Mouse (Mus musculus): ENCODE measurements around the gene Atp6v1e2. TPM values are rescaled to one million over a fixed set of nuclear protein-coding genes. Genes with fewer than 3 reads are reported as not detected.
A peak's percentile ranks its signal among the peaks of the same experiment; 100 is the strongest.

Gene Atp6v1e2
- polyA plus RNA-seq, 1 experiment from 2014 or later: not detected

- Histone ChIP-seq H3K27me3 (ENCODE audit: control insufficient read depth, insufficient read depth, low read depth, low read length) (peaks cover 30% of the 10 kb centered on the region), H3K9me3 (replicated peaks; ENCODE audit: control insufficient read depth, low read length) (no peaks in the 10 kb centered on the region), H3K27ac (ENCODE audit: low read length) (peak overlapping the region; percentile 3; the same call in 1 of the 2 replicates), H3K9ac (ENCODE audit: low read depth, low read length) (peak overlapping the region; percentile 25; the same call in 1 of the 2 replicates), H3K36me3 (ENCODE audit: control insufficient read depth, insufficient read depth) (no peaks in the 10 kb centered on the region), H3K4me2 (ENCODE audit: low read depth, low read length) (peak overlapping the region; percentile 68), H3K4me1 (ENCODE audit: control insufficient read depth, low read depth, low read length) (peaks cover 4% of the 10 kb centered on the region; the same call in 1 of the 2 replicates), H3K4me3 (ENCODE audit: low read depth, low read length) (peak overlapping the region; percentile 67)
- under 1% methylated on average over 24 of the region's 24 CpGs for WGBS (ENCODE audit: insufficient replicate concordance)
- ATAC-seq (ENCODE audit: low read depth): peak; percentile 17; the same call in 1 of the 2 replicates
Observed at GRCm38 (mm10) chr17:86962297-86962893, 14.7 kb upstream of the Atp6v1e2 start.

DNA sequence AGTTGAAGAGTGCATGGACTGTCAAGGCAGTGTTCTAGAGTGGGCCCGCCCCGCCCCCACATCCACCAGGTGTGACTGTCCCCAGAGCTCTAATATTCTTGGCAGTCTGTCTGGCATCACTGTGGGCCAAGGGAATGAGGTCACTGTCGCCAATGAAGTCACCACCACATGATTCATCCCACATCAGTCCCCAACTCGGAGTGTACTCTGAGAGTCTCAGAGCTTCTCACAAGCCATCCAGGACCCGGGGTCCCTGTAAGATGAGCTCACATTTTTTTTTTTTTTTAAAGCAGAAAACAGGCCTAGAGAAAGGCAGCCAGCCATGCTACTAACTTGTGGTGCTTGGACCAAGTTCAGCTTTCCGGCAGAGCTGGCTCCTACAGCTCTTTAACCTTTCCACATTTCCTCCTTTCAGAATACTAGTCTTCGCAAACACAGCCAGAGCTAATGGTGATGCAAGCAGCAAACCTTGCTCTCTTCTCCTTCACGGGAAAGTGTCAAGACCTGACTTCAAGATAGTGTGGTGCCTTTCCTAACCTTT is 13.7 kb upstream of the Atp6v1e2 start:
- Histone ChIP-seq H3K36me3 (ENCODE audit: control insufficient read depth, insufficient read depth) (no peaks in the 10 kb centered on the region), H3K27me3 (ENCODE audit: control insufficient read depth, insufficient read depth, low read depth, low read length) (peaks cover 30% of the 10 kb centered on the region), H3K9ac (ENCODE audit: low read depth, low read length) (no peak overlapping the region), H3K27ac (ENCODE audit: low read length) (no peak overlapping the region), H3K4me1 (ENCODE audit: control insufficient read depth, low read depth, low read length) (peaks cover 4% of the 10 kb centered on the region; the same call in 1 of the 2 replicates), H3K4me2 (ENCODE audit: low read depth, low read length) (0 out of 2 replicates have a peak overlapping the region, but pooled peaks have one; percentile 68), H3K4me3 (ENCODE audit: low read depth, low read length) (no peak overlapping the region), H3K9me3 (replicated peaks; ENCODE audit: control insufficient read depth, low read length) (no peaks in the 10 kb centered on the region)
- 46% methylated on average over 8 of the region's 8 CpGs for whole genome bisulfite sequencing (ENCODE audit: insufficient replicate concordance)
- no peak for ATAC-seq (ENCODE audit: low read depth)

DNA sequence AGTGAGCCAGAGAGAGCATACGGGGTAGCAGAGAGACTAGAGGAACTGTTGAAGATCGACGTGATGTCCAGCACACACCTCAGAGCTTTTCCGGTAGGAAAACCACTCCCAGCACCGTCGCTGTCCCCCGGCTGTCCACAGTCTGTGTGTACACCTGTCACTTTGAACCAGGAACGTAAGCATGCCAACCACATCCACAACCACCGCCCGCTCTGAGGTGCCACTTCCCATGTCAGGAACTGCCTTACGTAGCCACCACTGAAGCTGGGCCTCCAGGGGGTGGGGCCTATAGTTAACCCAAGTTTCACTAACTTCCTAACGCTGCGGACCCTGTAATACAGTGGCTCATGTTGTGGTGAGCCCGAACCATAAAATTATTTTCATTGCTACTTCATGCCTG is 10.3 kb upstream of the Atp6v1e2 start:
- 24% methylated on average over 14 of the region's 14 CpGs for WGBS (ENCODE audit: insufficient replicate concordance)
- no peak overlapping the region for H3K4me2 ChIP-seq (ENCODE audit: low read depth, low read length)
- ATAC-seq (ENCODE audit: low read depth): no peak

DNA sequence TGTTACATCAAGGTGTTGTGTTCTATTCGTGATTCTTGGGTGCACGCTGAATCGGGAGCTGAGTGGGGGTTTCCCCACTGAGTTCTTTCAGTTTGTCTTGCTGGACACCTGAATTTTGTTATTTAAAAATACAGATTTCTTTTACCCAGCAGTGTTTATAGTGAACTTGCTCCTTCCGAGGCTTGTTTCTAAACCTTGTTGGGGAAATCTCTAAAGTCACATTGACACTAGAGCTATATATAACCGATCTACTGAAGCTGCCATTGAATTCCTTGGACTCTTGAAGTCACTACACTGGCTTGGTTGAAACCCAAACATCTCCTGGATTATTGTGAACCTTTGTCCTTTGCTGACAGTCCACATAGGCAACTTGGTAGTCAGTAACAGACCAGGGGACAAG is 9.5 kb upstream of the Atp6v1e2 start:
- H3K9ac ChIP-seq (ENCODE audit: low read depth, low read length): no peak overlapping the region
- H3K27ac ChIP-seq (ENCODE audit: low read length): no peak overlapping the region
- H3K9me3 ChIP-seq (replicated peaks; ENCODE audit: control insufficient read depth, low read length): no peaks in the 10 kb centered on the region
- H3K4me3 ChIP-seq (ENCODE audit: low read depth, low read length): no peak overlapping the region
- WGBS (ENCODE audit: insufficient replicate concordance): 80% methylated on average over 5 of the region's 5 CpGs
- no peak overlapping the region for H3K4me2 ChIP-seq (ENCODE audit: low read depth, low read length)
- no peak for ATAC-seq (ENCODE audit: low read depth)
- peaks cover 4% of the 10 kb centered on the region; the same call in 1 of the 2 replicates for H3K4me1 ChIP-seq (ENCODE audit: control insufficient read depth, low read depth, low read length)
- peaks cover 7% of the 10 kb centered on the region for H3K27me3 ChIP-seq (ENCODE audit: control insufficient read depth, insufficient read depth, low read depth, low read length)
- no peaks in the 10 kb centered on the region for H3K36me3 ChIP-seq (ENCODE audit: control insufficient read depth, insufficient read depth)

More for the DNA sequence above, 10.3 kb upstream of the Atp6v1e2 start:
- H3K9me3 ChIP-seq (replicated peaks; ENCODE audit: control insufficient read depth, low read length): no peaks in the 10 kb centered on the region
- no peaks in the 10 kb centered on the region for H3K36me3 ChIP-seq (ENCODE audit: control insufficient read depth, insufficient read depth)
- H3K9ac ChIP-seq (ENCODE audit: low read depth, low read length): no peak overlapping the region
- peaks cover 14% of the 10 kb centered on the region for H3K27me3 ChIP-seq (ENCODE audit: control insufficient read depth, insufficient read depth, low read depth, low read length)
- H3K4me1 ChIP-seq (ENCODE audit: control insufficient read depth, low read depth, low read length): peaks cover 4% of the 10 kb centered on the region; the same call in 1 of the 2 replicates
- no peak overlapping the region for H3K27ac ChIP-seq (ENCODE audit: low read length)
- no peak overlapping the region for H3K4me3 ChIP-seq (ENCODE audit: low read depth, low read length)

DNA sequence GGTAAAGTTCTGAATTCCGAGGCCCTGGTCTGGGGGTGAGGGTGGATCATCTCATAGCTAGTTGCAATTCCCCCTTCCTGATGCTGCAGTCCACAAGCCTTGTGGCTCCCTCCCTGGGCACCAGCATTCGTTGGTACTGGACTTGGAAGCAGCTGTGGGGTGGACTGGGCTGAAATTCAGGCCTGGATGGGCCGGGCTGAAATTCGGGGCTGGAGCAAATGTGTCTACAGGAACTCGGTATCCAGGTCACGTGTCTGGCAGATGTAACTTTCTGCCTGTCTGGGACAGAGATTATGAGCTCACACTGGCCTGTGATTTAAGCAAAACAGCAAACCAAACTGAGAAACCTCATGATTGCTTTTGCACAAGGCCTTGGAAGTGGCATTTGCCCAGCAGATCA is 1.1 kb upstream of the Atp6v1e2 start:
- Histone ChIP-seq H3K27me3 (ENCODE audit: control insufficient read depth, insufficient read depth, low read depth, low read length) (no peaks in the 10 kb centered on the region), H3K36me3 (ENCODE audit: control insufficient read depth, insufficient read depth) (no peaks in the 10 kb centered on the region), H3K9ac (ENCODE audit: low read depth, low read length) (no peak overlapping the region), H3K4me3 (ENCODE audit: low read depth, low read length) (no peak overlapping the region), H3K4me2 (ENCODE audit: low read depth, low read length) (no peak overlapping the region), H3K9me3 (replicated peaks; ENCODE audit: control insufficient read depth, low read length) (no peaks in the 10 kb centered on the region), H3K4me1 (ENCODE audit: control insufficient read depth, low read depth, low read length) (no peaks in the 10 kb centered on the region), H3K27ac (ENCODE audit: low read length) (no peak overlapping the region)
- 53% methylated on average over 6 of the region's 6 CpGs for WGBS (ENCODE audit: insufficient replicate concordance)
- ATAC-seq (ENCODE audit: low read depth): no peak

GRCm38 (mm10) chr17:86946078-86946477 is 1.6 kb downstream of the Atp6v1e2 start:
- Histone ChIP-seq H3K9ac (ENCODE audit: low read depth, low read length) (no peak overlapping the region), H3K9me3 (replicated peaks; ENCODE audit: control insufficient read depth, low read length) (no peaks in the 10 kb centered on the region), H3K36me3 (ENCODE audit: control insufficient read depth, insufficient read depth) (no peaks in the 10 kb centered on the region), H3K4me2 (ENCODE audit: low read depth, low read length) (no peak overlapping the region), H3K27ac (ENCODE audit: low read length) (no peak overlapping the region), H3K4me1 (ENCODE audit: control insufficient read depth, low read depth, low read length) (no peaks in the 10 kb centered on the region), H3K4me3 (ENCODE audit: low read depth, low read length) (no peak overlapping the region), H3K27me3 (ENCODE audit: control insufficient read depth, insufficient read depth, low read depth, low read length) (no peaks in the 10 kb centered on the region)
- no peak for ATAC-seq (ENCODE audit: low read depth)
- WGBS (ENCODE audit: insufficient replicate concordance): 25% methylated on average over 4 of the region's 4 CpGs

GRCm38 (mm10) chr17:86943158-86943557 is 4.5 kb downstream of the Atp6v1e2 start:
- H3K4me2 ChIP-seq (ENCODE audit: low read depth, low read length): no peak overlapping the region

GRCm38 (mm10) chr17:86942112-86942511 is 5.6 kb downstream of the Atp6v1e2 start:
- Histone ChIP-seq H3K4me1 (ENCODE audit: control insufficient read depth, low read depth, low read length) (no peaks in the 10 kb centered on the region; the same call in 1 of the 2 replicates), H3K4me3 (ENCODE audit: low read depth, low read length) (no peak overlapping the region), H3K4me2 (ENCODE audit: low read depth, low read length) (no peak overlapping the region), H3K27me3 (ENCODE audit: control insufficient read depth, insufficient read depth, low read depth, low read length) (peaks cover 7% of the 10 kb centered on the region), H3K36me3 (ENCODE audit: control insufficient read depth, insufficient read depth) (no peaks in the 10 kb centered on the region), H3K9me3 (replicated peaks; ENCODE audit: control insufficient read depth, low read length) (no peaks in the 10 kb centered on the region), H3K27ac (ENCODE audit: low read length) (no peak overlapping the region), H3K9ac (ENCODE audit: low read depth, low read length) (no peak overlapping the region)
- ATAC-seq (ENCODE audit: low read depth): no peak
- 41% methylated on average over 6 of the region's 6 CpGs for WGBS (ENCODE audit: insufficient replicate concordance)

More at GRCm38 (mm10) chr17:86943158-86943557, 4.5 kb downstream of the Atp6v1e2 start:
- Histone ChIP-seq H3K27me3 (ENCODE audit: control insufficient read depth, insufficient read depth, low read depth, low read length) (no peaks in the 10 kb centered on the region; the same call in 1 of the 2 replicates), H3K4me1 (ENCODE audit: control insufficient read depth, low read depth, low read length) (no peaks in the 10 kb centered on the region), H3K9me3 (replicated peaks; ENCODE audit: control insufficient read depth, low read length) (no peaks in the 10 kb centered on the region), H3K27ac (ENCODE audit: low read length) (no peak overlapping the region), H3K36me3 (ENCODE audit: control insufficient read depth, insufficient read depth) (no peaks in the 10 kb centered on the region), H3K4me3 (ENCODE audit: low read depth, low read length) (no peak overlapping the region), H3K9ac (ENCODE audit: low read depth, low read length) (no peak overlapping the region)
- ATAC-seq (ENCODE audit: low read depth): no peak
- 71% methylated on average over 6 of the region's 6 CpGs for WGBS (ENCODE audit: insufficient replicate concordance)

DNA sequence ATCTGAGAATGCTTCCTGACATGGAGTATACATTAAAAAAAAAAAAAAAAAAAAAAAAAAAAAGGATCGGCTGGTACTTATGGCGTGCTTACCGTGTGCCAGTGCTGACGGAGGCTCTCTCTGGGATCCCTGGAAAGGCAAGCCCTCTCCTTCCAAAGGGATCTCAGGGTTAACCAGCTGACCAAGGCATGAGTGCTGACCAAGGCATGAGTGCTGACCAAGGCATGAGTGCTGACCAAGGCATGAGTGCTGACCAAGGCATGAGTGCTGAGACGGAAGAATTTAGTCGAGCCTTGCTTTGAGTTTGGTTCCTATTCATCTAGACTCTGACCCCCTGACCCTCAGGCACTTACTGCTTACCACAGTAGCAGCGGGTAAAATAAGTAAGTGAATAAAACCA is 9.0 kb downstream of the Atp6v1e2 start:
- H3K9ac ChIP-seq (ENCODE audit: low read depth, low read length): no peak overlapping the region

More for the DNA sequence above, 9.0 kb downstream of the Atp6v1e2 start:
- Histone ChIP-seq H3K4me1 (ENCODE audit: control insufficient read depth, low read depth, low read length) (no peaks in the 10 kb centered on the region; the same call in 1 of the 2 replicates), H3K4me2 (ENCODE audit: low read depth, low read length) (no peak overlapping the region), H3K36me3 (ENCODE audit: control insufficient read depth, insufficient read depth) (no peaks in the 10 kb centered on the region), H3K27ac (ENCODE audit: low read length) (no peak overlapping the region), H3K27me3 (ENCODE audit: control insufficient read depth, insufficient read depth, low read depth, low read length) (peaks cover 7% of the 10 kb centered on the region), H3K4me3 (ENCODE audit: low read depth, low read length) (no peak overlapping the region), H3K9me3 (replicated peaks; ENCODE audit: control insufficient read depth, low read length) (no peaks in the 10 kb centered on the region)
- no peak for ATAC-seq (ENCODE audit: low read depth)
- 56% methylated on average over 7 of the region's 7 CpGs for WGBS (ENCODE audit: insufficient replicate concordance)
